Mouse (Mus musculus): Measurements from ENCODE around the gene Olfr345.

DNA sequence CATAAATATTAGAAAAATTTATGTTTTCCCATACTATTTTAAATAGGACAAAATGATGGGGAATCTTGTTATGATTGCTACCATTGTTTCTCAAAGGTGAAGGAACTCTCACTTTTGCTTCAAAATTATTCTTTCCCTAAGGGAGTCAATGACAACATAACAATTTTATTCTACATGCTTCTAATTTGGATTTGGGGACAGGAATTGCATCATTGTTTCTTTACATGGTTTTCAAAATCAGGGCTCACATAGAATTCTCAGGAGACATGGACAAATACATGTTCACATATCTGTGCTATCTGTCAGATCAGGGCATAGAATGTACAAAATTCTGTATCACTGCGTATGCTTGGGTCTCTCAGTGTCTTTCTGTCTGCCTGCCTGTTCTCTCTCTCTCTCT, 45.6 kb downstream of the Olfr345 start, which contains the start of gene Olfr346:
- TF ChIP-seq CTCF (IDR thresholded peaks at IDR 0.05; ENCODE audit: borderline replicate concordance, control insufficient read depth, extremely low read depth, insufficient read depth, low read length, poor library complexity) (no peak), POLR2A (IDR thresholded peaks at IDR 0.05; ENCODE audit: control insufficient read depth, extremely low read depth, insufficient read depth, low read length, poor library complexity) (no peak)
